Mouse (Mus musculus) gastrocnemius, postnatal 10 days (tissue): ENCODE results near the gene Fgr. TPM values are rescaled to one million over a fixed set of nuclear protein-coding genes. Genes with fewer than 3 reads are reported as not detected.
"Not testable (repeated sequence)": the region's sequence is repeated elsewhere in the genome, so short reads cannot be mapped to it uniquely, and the experiment has no call there.

Source experiments
- DNase-seq: peaks from one replicate; pipeline ENCODE4 v3.0.0; 2021; ENCODE audit warnings: mixed read lengths
- long read RNA-seq, 2 experiments: library from polyadenylated mRNA; stranded (forward); transcript quantifications; one replicate each; pipeline ENCODE4 v2.0.0; 2021
- total RNA-seq, 2 experiments: library from RNA; stranded (reverse); gene quantifications; 2 replicates each; pipeline ENCODE4 v1.2.3; 2021

Gene Fgr
- under 1 TPM; 0.09 to 0.54 TPM for total RNA-seq
- long read RNA-seq, experiment 1: 0 reads
- long read RNA-seq, experiment 2: 0 reads

DNA sequence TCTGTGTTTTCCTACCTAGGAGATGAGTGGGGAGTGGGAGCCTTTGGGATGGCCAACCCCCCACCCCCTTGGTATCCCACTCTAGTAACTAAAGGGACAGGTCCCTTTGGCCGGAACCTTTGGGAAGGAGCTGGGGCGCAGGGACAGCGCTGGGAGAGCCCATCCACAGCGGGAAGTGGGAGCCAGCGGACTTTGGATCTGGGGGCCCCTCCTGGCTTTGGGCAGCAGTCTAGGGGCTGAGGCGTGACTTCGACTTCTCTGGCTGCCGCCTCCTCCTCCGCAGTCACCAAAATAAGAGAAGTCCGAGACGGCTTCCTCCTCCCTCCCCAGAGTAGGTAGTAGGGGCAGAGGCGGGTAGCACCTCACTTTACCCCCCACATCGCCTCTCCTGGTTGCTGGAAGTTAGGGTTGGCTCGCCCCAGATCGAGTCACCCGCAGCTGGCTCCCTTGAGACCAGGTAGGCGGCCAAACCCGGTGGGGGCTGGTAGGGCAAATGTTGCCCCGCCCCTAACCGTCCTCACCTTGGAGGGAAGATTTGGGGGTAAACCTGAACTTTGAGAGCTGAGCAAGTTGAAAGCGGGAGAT is at the start of gene Fgr:
Gene Fgr (plus strand): TSS at position 282 of the 585 bp plus-strand sequence.
- no peak for DNase-seq

- not testable (repeated sequence) for DNase-seq
Measured at GRCm38 (mm10) chr4:132926520-132926919, 47.4 kb upstream of the Fgr start.

DNA sequence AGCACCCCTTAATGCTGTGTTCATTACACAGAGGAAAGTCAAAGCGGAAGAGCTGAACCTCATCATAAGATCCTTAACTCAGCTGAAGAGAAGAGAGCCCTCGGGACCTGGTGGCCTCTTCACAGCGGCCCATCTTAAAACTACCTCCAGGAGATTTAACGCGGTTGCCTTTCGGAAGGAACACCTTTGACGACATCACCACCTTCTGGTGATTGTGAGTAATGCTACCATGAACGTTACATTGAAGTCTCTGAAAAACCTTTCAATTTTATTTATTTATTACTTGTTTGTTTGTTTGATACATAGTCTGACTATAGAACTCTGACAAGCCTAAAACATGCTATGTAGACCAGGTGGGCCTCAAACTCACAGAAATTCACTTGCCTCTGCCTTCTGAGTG is 43.1 kb upstream of the Fgr start:
- peak; percentile 46 for DNase-seq

DNA sequence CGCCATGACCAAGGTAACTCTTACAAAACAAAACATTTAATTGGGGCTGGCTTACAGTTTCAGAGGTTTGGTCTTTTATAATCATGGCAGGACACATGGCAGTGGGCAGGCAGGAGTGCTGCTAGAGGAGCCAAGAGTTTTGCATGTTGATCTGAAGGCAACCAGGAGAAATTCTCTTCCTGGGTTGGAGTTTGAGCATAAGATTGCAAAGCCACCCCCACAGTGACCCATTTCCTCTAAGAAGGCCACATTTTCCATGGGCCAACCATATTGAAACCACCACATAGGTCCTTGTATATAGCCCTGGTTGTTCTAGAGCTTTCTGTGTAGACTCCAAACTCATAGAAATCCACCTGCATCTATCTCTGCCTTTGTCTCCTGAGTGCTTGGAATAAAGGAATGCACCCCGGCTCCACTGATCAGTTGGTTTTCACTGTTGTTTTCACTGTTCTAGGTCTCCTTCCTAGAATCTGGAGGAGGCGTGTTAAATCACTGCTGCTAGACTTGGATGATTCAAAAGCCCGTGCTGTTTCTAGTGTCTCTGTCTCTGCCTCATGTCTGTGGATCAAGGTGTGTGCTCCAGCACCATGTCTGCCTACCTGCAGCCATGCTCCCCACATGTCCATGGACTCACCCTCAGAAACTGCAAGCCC is 41.0 kb upstream of the Fgr start:
- no peak for DNase-seq

DNA sequence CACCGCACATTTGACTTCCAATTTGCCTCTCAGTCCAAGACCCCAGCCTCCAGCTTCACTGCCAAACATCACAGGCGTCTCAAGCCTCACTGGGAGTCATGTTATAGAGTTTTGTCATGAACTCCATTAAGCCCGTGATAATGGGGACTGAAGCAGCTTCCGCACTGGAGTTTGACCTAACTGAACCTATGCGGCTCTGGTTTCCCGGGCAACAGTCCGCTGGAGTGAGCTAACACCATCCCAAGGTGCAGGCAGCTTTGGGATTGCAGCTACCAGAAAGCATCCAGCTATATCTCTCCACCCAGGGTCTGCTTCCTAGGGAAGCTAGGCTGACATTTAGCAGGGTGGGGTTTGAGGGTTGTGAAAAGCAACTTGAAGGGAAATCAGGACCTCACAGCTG is 39.3 kb upstream of the Fgr start:
- DNase-seq: no peak

- DNase-seq: peak; percentile 26
Measured at GRCm38 (mm10) chr4:132938181-132938941, 35.5 kb upstream of the Fgr start.

DNA sequence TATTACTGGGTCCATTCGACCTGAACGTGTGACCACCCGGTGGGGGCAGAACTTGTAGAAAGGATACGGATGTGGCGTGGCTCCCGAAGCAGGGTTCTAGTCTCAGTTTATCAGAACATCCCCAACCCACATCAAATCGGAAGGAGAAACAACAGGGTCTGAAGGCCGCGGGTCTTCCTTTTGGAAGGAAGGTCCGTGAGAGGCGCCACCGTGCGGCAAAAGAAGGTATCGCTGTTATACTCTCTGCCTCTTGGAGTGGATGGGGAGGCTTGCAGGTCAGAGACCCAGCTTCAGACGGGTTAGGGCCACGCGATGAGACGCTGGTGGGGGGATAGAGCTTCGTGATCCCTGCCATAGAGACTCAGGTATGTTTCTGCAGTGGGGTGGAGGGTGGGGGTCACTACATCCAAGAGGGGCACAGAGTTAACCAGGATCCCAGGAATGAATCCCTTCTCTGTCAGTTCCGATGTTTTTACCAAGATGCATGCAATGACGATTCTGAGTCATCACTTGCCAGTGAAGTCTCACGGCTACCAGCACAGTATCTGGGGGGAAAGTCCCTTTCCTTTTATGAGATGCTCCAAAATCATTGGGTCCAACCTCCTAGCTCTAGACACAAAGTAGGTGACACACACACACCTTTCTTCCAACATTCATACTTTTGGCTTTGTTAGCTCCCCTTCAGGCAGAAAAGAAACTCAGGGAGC is 34.3 kb upstream of the Fgr start:
- peak; percentile 84 for DNase-seq

DNA sequence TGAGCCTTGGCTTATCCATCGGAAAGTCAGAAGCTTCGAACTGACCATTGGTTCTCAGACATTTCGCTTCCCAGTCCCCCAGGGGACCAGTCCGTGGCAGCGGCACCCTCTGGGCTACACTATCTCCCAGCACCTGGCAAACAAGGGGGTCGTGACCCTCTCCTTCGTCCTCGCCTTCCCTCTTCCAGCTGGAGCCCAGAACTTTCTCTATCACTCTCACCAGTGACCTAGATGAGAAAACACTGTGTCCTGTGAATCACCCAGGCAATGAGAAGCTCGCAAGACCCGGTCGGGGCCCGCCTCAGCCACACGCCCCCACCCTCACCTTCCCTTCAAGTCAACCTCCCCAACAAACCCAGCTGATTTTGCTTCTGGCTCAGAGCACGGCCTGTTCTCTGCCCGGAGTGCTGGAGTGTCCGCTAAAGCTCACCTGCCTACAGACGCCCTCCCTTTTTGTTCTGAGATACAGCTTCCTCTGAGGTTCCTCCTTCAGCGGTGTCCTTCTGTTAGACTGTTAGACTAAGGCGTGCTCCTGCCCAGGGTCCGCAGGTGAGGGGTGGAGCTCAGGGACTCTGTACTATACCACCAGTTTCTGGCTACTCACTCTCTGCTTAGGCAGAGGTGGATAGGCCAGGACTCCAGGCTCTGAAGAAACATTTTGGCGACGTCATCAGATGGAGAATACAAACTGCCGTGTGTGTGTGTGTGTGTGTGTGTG is 32.7 kb upstream of the Fgr start:
- no peak for DNase-seq

- DNase-seq: no peak
Measured at GRCm38 (mm10) chr4:132943088-132943487, 30.8 kb upstream of the Fgr start.

- DNase-seq: no peak
Measured at GRCm38 (mm10) chr4:132944106-132944505, 29.8 kb upstream of the Fgr start.

GRCm38 (mm10) chr4:132944776-132945175 is 29.1 kb upstream of the Fgr start:
- DNase-seq: no peak

DNA sequence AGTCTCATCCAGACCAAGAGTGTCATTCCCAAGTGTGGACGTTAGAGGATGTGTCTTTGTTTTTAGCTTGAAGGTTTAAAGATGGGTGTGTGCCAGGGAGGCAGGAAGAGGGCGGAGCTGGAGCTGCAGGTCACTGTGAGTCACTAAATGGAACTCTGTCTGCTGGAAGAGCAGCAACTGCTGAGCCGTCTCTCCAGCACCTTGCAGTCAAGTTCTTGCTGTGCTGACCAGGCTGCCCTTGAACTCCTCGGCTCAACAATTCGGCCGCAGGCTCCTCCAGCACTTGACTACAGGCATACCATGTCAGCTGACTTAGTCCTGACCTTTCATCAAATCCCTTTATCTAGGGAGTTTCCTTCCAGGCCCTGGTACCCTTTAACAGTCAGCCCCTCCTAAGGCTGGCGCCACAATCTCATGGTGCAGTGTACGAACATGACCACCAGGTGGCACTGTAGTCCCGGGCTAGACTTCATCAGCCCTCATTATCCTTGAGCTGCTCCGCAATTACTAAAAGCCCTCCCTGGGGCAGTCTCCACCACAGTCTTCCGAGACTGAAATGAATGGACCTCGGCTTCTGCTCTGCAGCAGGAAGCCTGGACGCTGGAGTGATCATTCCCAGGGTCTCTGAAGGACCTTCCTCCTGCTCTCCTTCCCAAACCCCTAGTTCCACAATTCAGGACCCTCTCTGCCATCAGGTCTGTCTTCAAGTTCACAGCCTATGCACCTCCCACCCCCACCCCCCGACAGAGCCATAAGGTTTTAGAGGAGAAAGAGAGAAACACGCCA is 28.4 kb upstream of the Fgr start:
- peak; percentile 85 for DNase-seq

DNA sequence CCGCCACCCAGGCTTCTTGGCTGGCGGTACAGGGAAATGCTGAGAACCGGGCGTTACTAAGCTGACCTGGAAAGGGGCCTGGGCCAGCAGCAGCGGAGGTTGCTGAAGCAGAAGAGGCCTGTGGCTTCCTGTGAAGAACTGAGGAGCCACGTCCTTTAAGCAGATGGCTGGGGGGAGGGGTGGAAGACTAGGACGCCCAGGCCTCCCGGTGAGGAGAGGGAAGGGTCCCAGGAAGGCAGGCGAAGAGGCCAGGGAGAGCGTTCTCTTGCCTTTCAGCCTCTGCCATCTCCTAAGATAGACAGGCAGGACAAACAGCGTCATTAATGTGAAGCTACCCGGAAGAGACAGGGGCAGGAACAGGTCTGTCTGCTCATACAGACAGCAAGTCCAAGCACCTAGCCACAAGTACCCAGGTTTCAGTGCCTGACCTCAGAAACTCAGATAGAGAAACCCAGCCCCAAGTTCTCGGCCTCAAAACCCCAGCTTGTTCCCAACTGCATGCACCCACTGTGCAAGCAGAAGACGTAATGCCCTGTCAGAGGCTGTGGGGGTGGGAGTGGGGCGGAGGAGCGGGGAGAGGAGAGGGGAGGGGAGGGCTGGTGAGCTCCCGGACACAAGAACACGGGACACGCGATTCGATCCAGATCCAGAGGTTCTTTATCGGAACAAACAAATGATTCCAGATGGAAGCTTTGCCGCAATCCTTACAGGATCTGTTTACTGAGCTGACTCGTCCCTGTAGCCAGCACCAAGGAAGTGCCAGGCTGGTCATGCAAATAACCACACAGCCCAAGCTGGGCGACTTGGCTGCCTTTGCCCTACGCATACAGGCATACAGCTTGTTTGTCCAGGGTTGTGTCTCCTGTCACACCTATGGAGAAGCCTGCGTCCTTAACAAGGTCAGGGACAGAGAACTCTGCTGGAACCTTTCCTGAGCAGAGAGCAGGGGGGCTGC is 27.6 kb upstream of the Fgr start:
- peak; percentile 57 for DNase-seq

GRCm38 (mm10) chr4:132949882-132950532 is 23.9 kb upstream of the Fgr start:
- no peak for DNase-seq

DNA sequence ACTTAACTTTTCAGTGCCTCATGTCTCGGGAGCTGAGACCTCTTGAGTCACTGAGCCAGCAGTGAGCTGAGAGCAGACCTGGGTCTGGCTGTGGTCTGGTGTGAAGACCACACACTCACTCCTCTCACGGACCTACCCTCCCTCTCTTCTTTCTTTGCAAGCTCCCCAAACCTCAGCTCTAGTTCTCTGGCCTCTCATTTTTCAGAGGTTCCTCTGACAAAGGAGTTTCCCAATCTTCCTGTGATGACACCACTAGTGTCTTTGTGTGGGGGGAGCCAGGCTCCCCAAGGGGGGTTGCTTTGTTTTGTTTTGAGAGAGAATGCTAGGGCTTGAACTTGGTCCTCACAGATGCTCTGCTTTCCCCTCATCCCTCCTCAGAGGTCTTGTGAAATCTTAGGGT is 22.9 kb upstream of the Fgr start:
- DNase-seq: no peak

GRCm38 (mm10) chr4:132954530-132955394 is 19.1 kb upstream of the Fgr start:
- DNase-seq: no peak

DNA sequence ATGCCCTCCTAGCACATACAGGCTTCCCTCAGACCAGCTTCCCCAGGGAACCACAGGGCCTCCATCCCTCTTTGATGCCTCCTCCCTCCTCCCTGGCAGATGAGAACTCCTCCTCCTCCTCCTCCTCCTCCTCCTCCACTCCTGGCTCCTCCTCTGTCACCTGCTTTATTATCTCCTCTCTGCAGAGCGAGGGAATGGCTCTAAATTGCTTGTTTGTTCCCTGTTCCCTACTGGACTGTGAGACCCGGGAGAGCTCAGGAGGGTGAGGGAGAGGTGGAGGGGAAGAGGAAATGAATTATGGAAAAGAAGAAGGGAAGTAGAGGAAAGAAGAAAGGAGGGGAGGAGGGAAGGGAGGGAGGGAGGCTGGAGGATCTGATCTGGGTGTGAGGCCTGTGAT is 18.5 kb upstream of the Fgr start:
- DNase-seq: no peak
